Mouse (Mus musculus): ENCODE results near the gene Rad9b. TPM values are rescaled to one million over a fixed set of nuclear protein-coding genes. Genes with fewer than 3 reads are reported as not detected.

Gene Rad9b
- polyA plus RNA-seq, 1 experiment, result 7.2 TPM

GRCm38 (mm10) chr5:122306536-122306935 lies 47.5 kb downstream of the Rad9b start:
- TF ChIP-seq POLR2A (IDR thresholded peaks at IDR 0.05; ENCODE audit: control insufficient read depth, extremely low read depth, insufficient read depth, low read length, poor library complexity) (no peak), CTCF (IDR thresholded peaks at IDR 0.05; ENCODE audit: borderline replicate concordance, control insufficient read depth, extremely low read depth, insufficient read depth, low read length, poor library complexity) (no peak)
- peaks cover 39% of the 10 kb centered on the region for H3K4me1 ChIP-seq (replicated peaks; ENCODE audit: control insufficient read depth, insufficient read depth, low read length)
- DNase-seq, result no peak
- H3K36me3 ChIP-seq (ENCODE audit: control insufficient read depth, insufficient read depth, low read length), result peaks cover 10% of the 10 kb centered on the region
- H3K4me3 ChIP-seq (ENCODE audit: control insufficient read depth, insufficient read depth, low read length), result no peak overlapping the region
- H3K27me3 ChIP-seq (ENCODE audit: control insufficient read depth, insufficient read depth, low read length), result no peaks in the 10 kb centered on the region
- 97% methylated on average over 3 of the region's 3 CpGs for WGBS
- H3K27ac ChIP-seq (ENCODE audit: control insufficient read depth, insufficient read depth, low read length), result no peak overlapping the region

- Histone ChIP-seq H3K27me3 (ENCODE audit: control insufficient read depth, insufficient read depth, low read length) (no peaks in the 10 kb centered on the region), H3K4me1 (replicated peaks; ENCODE audit: control insufficient read depth, insufficient read depth, low read length) (peaks cover 34% of the 10 kb centered on the region), H3K4me3 (ENCODE audit: control insufficient read depth, insufficient read depth, low read length) (no peak overlapping the region), H3K27ac (ENCODE audit: control insufficient read depth, insufficient read depth, low read length) (no peak overlapping the region), H3K36me3 (ENCODE audit: control insufficient read depth, insufficient read depth, low read length) (peaks cover 10% of the 10 kb centered on the region)
- TF ChIP-seq POLR2A (IDR thresholded peaks at IDR 0.05; ENCODE audit: control insufficient read depth, extremely low read depth, insufficient read depth, low read length, poor library complexity), result no peak
- TF ChIP-seq CTCF (IDR thresholded peaks at IDR 0.05; ENCODE audit: borderline replicate concordance, control insufficient read depth, extremely low read depth, insufficient read depth, low read length, poor library complexity), result no peak
- no peak for DNase-seq
- 94% methylated on average over 7 of the region's 7 CpGs for WGBS
Measured at GRCm38 (mm10) chr5:122305472-122305871, 48.6 kb downstream of the Rad9b start.

- H3K27me3 ChIP-seq (ENCODE audit: control insufficient read depth, insufficient read depth, low read length), result no peaks in the 10 kb centered on the region
- peaks cover 38% of the 10 kb centered on the region for H3K4me1 ChIP-seq (replicated peaks; ENCODE audit: control insufficient read depth, insufficient read depth, low read length)
- 86% methylated on average over 6 of the region's 6 CpGs for WGBS
- no peak overlapping the region for H3K4me3 ChIP-seq (ENCODE audit: control insufficient read depth, insufficient read depth, low read length)
- peak overlapping the region; percentile 30; the same call in 1 of the 2 replicates for H3K27ac ChIP-seq (ENCODE audit: control insufficient read depth, insufficient read depth, low read length)
- DNase-seq, result no peak
- no peak for TF ChIP-seq POLR2A (IDR thresholded peaks at IDR 0.05; ENCODE audit: control insufficient read depth, extremely low read depth, insufficient read depth, low read length, poor library complexity)
- H3K36me3 ChIP-seq (ENCODE audit: control insufficient read depth, insufficient read depth, low read length), result peaks cover 10% of the 10 kb centered on the region
Measured at GRCm38 (mm10) chr5:122304541-122304940, 49.5 kb downstream of the Rad9b start.

- peaks cover 10% of the 10 kb centered on the region for H3K36me3 ChIP-seq (ENCODE audit: control insufficient read depth, insufficient read depth, low read length)
- 93% methylated on average over 7 of the region's 7 CpGs for WGBS
- peak overlapping the region; percentile 30; the same call in 1 of the 2 replicates for H3K27ac ChIP-seq (ENCODE audit: control insufficient read depth, insufficient read depth, low read length)
- H3K27me3 ChIP-seq (ENCODE audit: control insufficient read depth, insufficient read depth, low read length), result no peaks in the 10 kb centered on the region
- no peak for DNase-seq
- H3K4me1 ChIP-seq (replicated peaks; ENCODE audit: control insufficient read depth, insufficient read depth, low read length), result peaks cover 36% of the 10 kb centered on the region
- TF ChIP-seq CTCF (IDR thresholded peaks at IDR 0.05; ENCODE audit: borderline replicate concordance, control insufficient read depth, extremely low read depth, insufficient read depth, low read length, poor library complexity) (no peak), POLR2A (IDR thresholded peaks at IDR 0.05; ENCODE audit: control insufficient read depth, extremely low read depth, insufficient read depth, low read length, poor library complexity) (no peak)
- H3K4me3 ChIP-seq (ENCODE audit: control insufficient read depth, insufficient read depth, low read length), result no peak overlapping the region
Measured at GRCm38 (mm10) chr5:122303937-122304336, 50.1 kb downstream of the Rad9b start.

GRCm38 (mm10) chr5:122302810-122303745 lies 51.0 kb downstream of the Rad9b start:
- Histone ChIP-seq H3K4me1 (replicated peaks; ENCODE audit: control insufficient read depth, insufficient read depth, low read length) (peaks cover 36% of the 10 kb centered on the region), H3K36me3 (ENCODE audit: control insufficient read depth, insufficient read depth, low read length) (peaks cover 1% of the 10 kb centered on the region), H3K4me3 (ENCODE audit: control insufficient read depth, insufficient read depth, low read length) (no peak overlapping the region), H3K27me3 (ENCODE audit: control insufficient read depth, insufficient read depth, low read length) (no peaks in the 10 kb centered on the region), H3K27ac (ENCODE audit: control insufficient read depth, insufficient read depth, low read length) (no peak overlapping the region)
- 84% methylated on average over 17 of the region's 17 CpGs for WGBS
- no peak for DNase-seq
- TF ChIP-seq CTCF (IDR thresholded peaks at IDR 0.05; ENCODE audit: borderline replicate concordance, control insufficient read depth, extremely low read depth, insufficient read depth, low read length, poor library complexity), result no peak
- TF ChIP-seq POLR2A (IDR thresholded peaks at IDR 0.05; ENCODE audit: control insufficient read depth, extremely low read depth, insufficient read depth, low read length, poor library complexity), result no peak

DNA sequence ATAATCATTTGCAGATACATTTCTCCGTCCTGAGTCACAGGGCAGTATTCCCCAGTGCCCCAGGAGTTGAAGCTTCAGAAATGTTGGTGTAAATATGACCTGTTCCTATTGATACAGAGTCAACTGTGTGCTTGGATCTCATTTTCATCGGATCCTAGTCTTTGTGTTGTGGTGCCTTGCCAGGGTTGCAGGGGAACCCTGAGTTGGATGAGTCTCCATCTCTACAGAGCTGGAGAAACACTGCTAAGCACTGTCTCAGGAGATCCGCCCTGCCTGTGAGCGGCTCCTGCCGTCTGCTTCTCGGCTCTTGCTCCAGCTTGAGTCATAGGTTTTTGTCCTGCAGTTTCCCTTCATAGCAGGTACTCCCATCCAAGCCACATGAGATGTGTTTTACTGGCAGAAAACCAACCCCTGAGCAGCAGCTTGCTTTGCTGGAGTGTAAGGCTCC lies 53.9 kb downstream of the Rad9b start:
- H3K27ac ChIP-seq (ENCODE audit: control insufficient read depth, insufficient read depth, low read length), result no peak overlapping the region
- no peak overlapping the region for H3K4me3 ChIP-seq (ENCODE audit: control insufficient read depth, insufficient read depth, low read length)
- WGBS, result 92% methylated on average over 6 of the region's 6 CpGs
- TF ChIP-seq CTCF (IDR thresholded peaks at IDR 0.05; ENCODE audit: borderline replicate concordance, control insufficient read depth, extremely low read depth, insufficient read depth, low read length, poor library complexity), result no peak
- no peak for TF ChIP-seq POLR2A (IDR thresholded peaks at IDR 0.05; ENCODE audit: control insufficient read depth, extremely low read depth, insufficient read depth, low read length, poor library complexity)
- no peaks in the 10 kb centered on the region for H3K36me3 ChIP-seq (ENCODE audit: control insufficient read depth, insufficient read depth, low read length)
- no peak for DNase-seq
- H3K4me1 ChIP-seq (replicated peaks; ENCODE audit: control insufficient read depth, insufficient read depth, low read length), result peaks cover 38% of the 10 kb centered on the region
- H3K27me3 ChIP-seq (ENCODE audit: control insufficient read depth, insufficient read depth, low read length), result no peaks in the 10 kb centered on the region

Data from thymus, adult 2 months (tissue).